Mouse (Mus musculus) neural tube, embryonic 15.5 days (tissue): ENCODE results near the gene Acer3. TPM values are rescaled to one million over a fixed set of nuclear protein-coding genes. Genes with fewer than 3 reads are reported as not detected.

Experiments used
- ATAC-seq: fragments of 200-750 bp; cut with Nextera tagmentation; 2 replicates; pipeline ENCODE4 v1.8.0; 2017; ENCODE audit warnings: mild to moderate bottlenecking, moderate TSS enrichment, moderate library complexity; ENCODE audit not compliant: low FRiP score
- H3K27ac ChIP-seq: fragments of 300-500 bp; sonication (generic); replicated peaks from 2 replicates; pipeline ENCODE4 v1.5.1; 2015; ENCODE audit warnings: mild to moderate bottlenecking, inconsistent platforms
- H3K27me3 ChIP-seq: fragments of 300-500 bp; sonication (generic); replicated peaks from 2 replicates; pipeline ENCODE4 v1.6.1; 2015; ENCODE audit warnings: inconsistent platforms
- H3K36me3 ChIP-seq: fragments of 300-500 bp; sonication (generic); 2 replicates; pipeline ENCODE4 v1.6.1; 2015; ENCODE audit warnings: inconsistent platforms
- H3K4me1 ChIP-seq: fragments of 300-500 bp; sonication (generic); 2 replicates; pipeline ENCODE4 v1.6.1; 2015; ENCODE audit warnings: inconsistent platforms
- H3K4me2 ChIP-seq: fragments of 300-500 bp; sonication (generic); 2 replicates; pipeline ENCODE4 v1.6.1; 2015; ENCODE audit warnings: inconsistent platforms, mild to moderate bottlenecking, moderate library complexity
- H3K4me3 ChIP-seq: fragments of 300-500 bp; sonication (generic); replicated peaks from 2 replicates; pipeline ENCODE4 v1.5.1; 2015; ENCODE audit warnings: mild to moderate bottlenecking, inconsistent platforms
- H3K9ac ChIP-seq: fragments of 300-500 bp; sonication (generic); replicated peaks from 2 replicates; pipeline ENCODE4 v1.6.1; 2015; ENCODE audit warnings: mild to moderate bottlenecking, inconsistent platforms
- H3K9me3 ChIP-seq: fragments of 300-500 bp; sonication (generic); replicated peaks from 2 replicates; pipeline ENCODE4 v1.6.1; 2016; ENCODE audit warnings: inconsistent platforms
- WGBS: fragments of 180-500 bp; shearing (Covaris S2); methylation state at CpG from one replicate; pipeline ENCODE4 v1.1.7; 2015; ENCODE audit warnings: mixed read lengths; 5-methylcytosine and 5-hydroxymethylcytosine counted together
- polyA plus RNA-seq: library from polyadenylated mRNA; unstranded; fragments of >200 nt; fragmentation: Nextera tagmentation; extraction: Ambion mirVana; gene quantifications from 2 replicates; pipeline ENCODE4 v1.2.1, GENCODE M21; 2015

The Acer3 gene
- polyA plus RNA-seq: 28.3 and 28.4 TPM in 2 replicates

- no peak for ATAC-seq
- H3K9ac ChIP-seq: no peak within 1 kb of the TSS
- H3K4me3 ChIP-seq: no peak within 1 kb of the TSS
- no peaks in the 10 kb centered on the region for H3K9me3 ChIP-seq
- WGBS: 85% methylated on average over 2 of the region's 2 CpGs
- H3K4me2 ChIP-seq: no peak within 1 kb of the TSS
- H3K4me1 ChIP-seq: peaks cover 7% of the 10 kb centered on the region
- no peak within 1 kb of the TSS for H3K27ac ChIP-seq
- no peaks in the 10 kb centered on the region for H3K36me3 ChIP-seq
- H3K27me3 ChIP-seq: no peaks in the 10 kb centered on the region
Observed at GRCm38 (mm10) chr7:98321083-98321482, at the start of gene Acer3. Gene Acer3 (minus strand): TSS chr7:98321208.

GRCm38 (mm10) chr7:98369762-98370369, 48.9 kb upstream of the Acer3 start:
- H3K4me1 ChIP-seq: no peaks in the 10 kb centered on the region
- no peaks in the 10 kb centered on the region for H3K9me3 ChIP-seq
- no peaks in the 10 kb centered on the region for H3K27me3 ChIP-seq
- no peaks in the 10 kb centered on the region for H3K36me3 ChIP-seq
- no peak overlapping the region for H3K27ac ChIP-seq
- H3K4me2 ChIP-seq: no peak overlapping the region
- no peak for ATAC-seq
- H3K4me3 ChIP-seq: no peak overlapping the region
- WGBS: 59% methylated on average over 10 of the region's 10 CpGs
- no peak overlapping the region for H3K9ac ChIP-seq

- peak overlapping the region; percentile 87; the same call in 1 of the 2 replicates for H3K27ac ChIP-seq
- H3K4me1 ChIP-seq: peaks cover 31% of the 10 kb centered on the region
- peak overlapping the region; percentile 68 for H3K4me3 ChIP-seq
- H3K9ac ChIP-seq: peak overlapping the region; percentile 68; the same call in 1 of the 2 replicates
- peak overlapping the region; percentile 97 for H3K4me2 ChIP-seq
- H3K36me3 ChIP-seq: no peaks in the 10 kb centered on the region
- WGBS: 63% methylated on average over 2 of the region's 2 CpGs
- no peak for ATAC-seq
- no peaks in the 10 kb centered on the region for H3K27me3 ChIP-seq
- no peaks in the 10 kb centered on the region for H3K9me3 ChIP-seq
Observed at GRCm38 (mm10) chr7:98361662-98362061, 40.7 kb upstream of the Acer3 start.

GRCm38 (mm10) chr7:98361063-98361652, 40.1 kb upstream of the Acer3 start, which contains the start of gene Tsku:
Gene Tsku (minus strand): TSS chr7:98361328.
- Histone ChIP-seq H3K27ac (peak within 1 kb of the TSS; percentile 87), H3K27me3 (no peaks in the 10 kb centered on the region), H3K9me3 (no peaks in the 10 kb centered on the region), H3K4me1 (peaks cover 36% of the 10 kb centered on the region), H3K4me2 (peak within 1 kb of the TSS; percentile 97), H3K9ac (peak within 1 kb of the TSS; percentile 68), H3K4me3 (peak within 1 kb of the TSS; percentile 68), H3K36me3 (no peaks in the 10 kb centered on the region)
- peak; percentile 87 for ATAC-seq
- 2% methylated on average over 52 of the region's 52 CpGs for WGBS

GRCm38 (mm10) chr7:98360621-98360990, 39.6 kb upstream of the Acer3 start:
- Histone ChIP-seq H3K9ac (peak overlapping the region; percentile 68), H3K9me3 (no peaks in the 10 kb centered on the region), H3K36me3 (no peaks in the 10 kb centered on the region), H3K4me3 (peak overlapping the region; percentile 68), H3K27ac (peak overlapping the region; percentile 87), H3K4me2 (peak overlapping the region; percentile 97), H3K4me1 (peaks cover 42% of the 10 kb centered on the region), H3K27me3 (no peaks in the 10 kb centered on the region)
- ATAC-seq: peak; percentile 53
- under 1% methylated on average over 20 of the region's 20 CpGs for WGBS

- Histone ChIP-seq H3K9me3 (no peaks in the 10 kb centered on the region), H3K4me1 (peaks cover 47% of the 10 kb centered on the region), H3K36me3 (no peaks in the 10 kb centered on the region), H3K27ac (peak overlapping the region; percentile 87), H3K4me2 (peak overlapping the region; percentile 97), H3K9ac (peak overlapping the region; percentile 68), H3K27me3 (no peaks in the 10 kb centered on the region), H3K4me3 (peak overlapping the region; percentile 68)
- WGBS: under 1% methylated on average over 33 of the region's 33 CpGs
- peak; percentile 65 for ATAC-seq
Observed at GRCm38 (mm10) chr7:98359951-98360620, 39.1 kb upstream of the Acer3 start.

GRCm38 (mm10) chr7:98358016-98358415, 37.0 kb upstream of the Acer3 start:
- Histone ChIP-seq H3K4me3 (no peak overlapping the region), H3K4me2 (peak overlapping the region; percentile 97), H3K9me3 (no peaks in the 10 kb centered on the region), H3K9ac (no peak overlapping the region), H3K27me3 (no peaks in the 10 kb centered on the region), H3K4me1 (peaks cover 61% of the 10 kb centered on the region), H3K27ac (no peak overlapping the region), H3K36me3 (no peaks in the 10 kb centered on the region)
- 77% methylated on average over 1 of the region's 1 CpGs for WGBS
- no peak for ATAC-seq

GRCm38 (mm10) chr7:98357324-98357723, 36.3 kb upstream of the Acer3 start:
- H3K36me3 ChIP-seq: peaks cover 2% of the 10 kb centered on the region; the same call in 1 of the 2 replicates
- 83% methylated on average over 5 of the region's 5 CpGs for WGBS
- no peaks in the 10 kb centered on the region for H3K27me3 ChIP-seq
- H3K4me1 ChIP-seq: peaks cover 61% of the 10 kb centered on the region
- no peak overlapping the region for H3K27ac ChIP-seq
- no peak for ATAC-seq
- no peak overlapping the region for H3K4me3 ChIP-seq
- H3K9me3 ChIP-seq: no peaks in the 10 kb centered on the region
- H3K4me2 ChIP-seq: no peak overlapping the region
- H3K9ac ChIP-seq: no peak overlapping the region

- H3K4me2 ChIP-seq: no peak overlapping the region
- H3K27ac ChIP-seq: peak overlapping the region; percentile 64; the same call in 1 of the 2 replicates
- H3K27me3 ChIP-seq: no peaks in the 10 kb centered on the region
- no peaks in the 10 kb centered on the region for H3K9me3 ChIP-seq
- H3K4me3 ChIP-seq: no peak overlapping the region
- peaks cover 16% of the 10 kb centered on the region for H3K36me3 ChIP-seq
- 30% methylated on average over 4 of the region's 4 CpGs for WGBS
- H3K9ac ChIP-seq: no peak overlapping the region
- peaks cover 58% of the 10 kb centered on the region for H3K4me1 ChIP-seq
- no peak for ATAC-seq
Observed at GRCm38 (mm10) chr7:98354921-98355310, 33.9 kb upstream of the Acer3 start.

- 0 out of 2 replicates have a peak overlapping the region, but pooled peaks have one; percentile 6 for H3K27ac ChIP-seq
- no peak overlapping the region for H3K4me3 ChIP-seq
- H3K4me2 ChIP-seq: no peak overlapping the region
- H3K9me3 ChIP-seq: no peaks in the 10 kb centered on the region
- WGBS: 26% methylated on average over 12 of the region's 12 CpGs
- peaks cover 52% of the 10 kb centered on the region for H3K4me1 ChIP-seq
- no peak for ATAC-seq
- peaks cover 16% of the 10 kb centered on the region for H3K36me3 ChIP-seq
- H3K9ac ChIP-seq: no peak overlapping the region
- H3K27me3 ChIP-seq: no peaks in the 10 kb centered on the region
Observed at GRCm38 (mm10) chr7:98354160-98354920, 33.3 kb upstream of the Acer3 start.

- WGBS: 81% methylated on average over 5 of the region's 5 CpGs
- H3K27me3 ChIP-seq: no peaks in the 10 kb centered on the region
- no peak for ATAC-seq
Observed at GRCm38 (mm10) chr7:98353616-98354015, 32.6 kb upstream of the Acer3 start.

More at GRCm38 (mm10) chr7:98353616-98354015, 32.6 kb upstream of the Acer3 start:
- Histone ChIP-seq H3K4me1 (peaks cover 46% of the 10 kb centered on the region), H3K36me3 (peaks cover 16% of the 10 kb centered on the region), H3K9ac (no peak overlapping the region), H3K27ac (no peak overlapping the region), H3K9me3 (no peaks in the 10 kb centered on the region), H3K4me3 (no peak overlapping the region), H3K4me2 (no peak overlapping the region)
